Mouse (Mus musculus): Measurements from ENCODE around the gene Epha2.

- no peak for TF ChIP-seq CTCF (IDR thresholded peaks at IDR 0.05; ENCODE audit: low read depth)
- TF ChIP-seq EP300 (optimal IDR thresholded peaks at IDR 0.05) = no peak
Observed at GRCm38 (mm10) chr4:141254234-141254633, 46.8 kb upstream of the Epha2 start.

Measured in stomach, postnatal 0 days (tissue).